Mouse (Mus musculus): ENCODE measurements at regions not wholly inside any gene's neighbourhood (a gene's known extent, or its start where the extent isn't known, plus 50 kb on each side); places are given as distances from the start of the nearest gene placed in this dataset.
A peak's percentile ranks its signal among the peaks of the same experiment; 100 is the strongest.

DNA sequence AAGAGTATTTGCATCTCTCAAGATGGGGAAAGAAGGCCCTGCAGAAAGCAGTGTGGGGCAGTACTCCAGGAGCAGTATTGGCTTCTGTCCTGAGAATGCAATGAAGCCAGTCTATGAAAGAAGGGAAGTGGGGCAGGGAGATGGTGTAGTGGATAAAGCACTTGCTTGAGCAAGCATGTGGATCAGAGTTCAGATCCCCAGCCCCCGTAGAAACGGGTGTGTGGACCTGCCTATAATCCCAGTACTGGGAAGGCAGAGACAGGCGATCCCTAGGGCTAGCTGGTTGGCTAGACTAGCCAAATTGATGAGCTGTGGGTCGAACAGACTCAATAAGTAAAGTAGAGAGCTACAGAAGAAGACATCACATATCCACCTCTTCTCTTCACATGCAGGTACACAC, 211.6 kb downstream of the Mex3b start:
- DNase-seq: no peak

DNA sequence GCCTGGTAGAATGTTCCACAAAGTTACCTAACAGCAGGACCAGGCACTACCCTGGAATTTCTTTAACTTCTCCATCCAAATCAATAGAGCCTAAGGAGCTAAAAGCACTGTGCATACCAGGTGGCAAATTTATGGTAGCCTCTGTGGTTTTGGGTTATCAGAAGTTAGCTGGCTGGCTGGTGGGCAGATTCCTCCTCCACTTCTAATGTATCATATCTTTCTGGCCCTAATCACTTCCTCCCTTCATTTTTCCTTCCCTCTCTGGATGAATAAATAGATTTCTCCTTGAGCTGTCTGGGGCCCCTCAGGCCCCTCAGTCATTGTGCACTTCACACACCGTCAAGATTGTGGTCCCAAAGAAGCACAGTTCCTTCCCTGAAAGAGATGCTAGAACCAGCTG, 212.7 kb downstream of the Mex3b start:
- DNase-seq: no peak

DNA sequence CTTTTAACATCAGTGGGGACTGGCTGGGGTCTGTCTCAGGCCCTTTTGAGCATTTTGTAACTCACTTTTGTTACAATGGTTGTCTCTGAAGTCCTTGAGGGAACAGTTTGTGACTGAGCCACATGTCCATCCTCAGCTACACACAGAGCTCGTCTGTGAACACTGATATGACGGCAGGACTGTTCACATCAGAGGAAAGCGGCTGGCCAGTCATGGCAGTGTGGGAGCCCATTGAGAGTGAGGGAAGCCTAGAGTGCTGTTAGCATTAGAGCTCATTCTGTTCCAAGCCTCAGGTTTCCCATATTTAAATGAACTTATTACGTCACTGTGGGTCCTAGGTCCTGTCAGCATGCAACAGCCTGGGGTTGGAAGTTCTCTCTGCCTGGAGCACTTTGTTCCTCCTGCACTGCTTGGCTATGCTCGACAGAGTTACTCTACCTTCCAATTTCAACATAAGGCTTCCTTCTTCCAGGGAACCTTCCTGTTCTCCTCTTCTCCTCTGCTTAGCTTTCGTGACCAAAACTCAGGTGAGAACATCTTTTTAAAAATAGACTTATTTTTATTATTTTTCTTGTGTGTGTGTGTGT, 217.5 kb downstream of the Mex3b start:
- no peak for DNase-seq

DNA sequence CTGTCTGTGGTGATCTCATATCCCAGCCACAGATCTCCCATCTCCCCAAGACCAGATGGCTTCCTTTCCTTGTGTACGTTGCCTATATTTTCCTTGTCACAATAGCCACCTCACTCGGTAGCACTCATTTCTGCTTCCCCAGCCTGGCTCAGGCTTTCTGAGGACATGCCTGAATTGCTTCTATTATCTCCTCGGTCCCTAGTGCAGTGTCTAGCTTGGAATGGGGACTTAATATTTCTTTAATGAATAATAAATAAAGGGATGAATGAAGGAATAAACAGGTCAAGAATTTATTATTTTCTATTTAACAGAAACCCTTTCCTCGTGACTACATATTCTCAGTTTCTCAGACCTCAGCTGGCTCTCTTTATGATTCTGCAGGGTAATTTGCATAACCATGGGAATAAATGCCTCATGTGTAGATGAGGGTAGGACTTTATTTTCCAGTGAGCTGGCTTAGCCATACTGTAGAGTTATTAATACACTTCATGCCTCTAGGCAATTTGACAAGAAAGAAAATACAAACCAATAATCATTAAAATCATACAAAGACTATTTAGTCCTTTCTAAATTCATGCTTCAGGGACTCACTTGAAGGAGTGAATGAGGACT, 218.5 kb downstream of the Mex3b start:
- no peak for DNase-seq

DNA sequence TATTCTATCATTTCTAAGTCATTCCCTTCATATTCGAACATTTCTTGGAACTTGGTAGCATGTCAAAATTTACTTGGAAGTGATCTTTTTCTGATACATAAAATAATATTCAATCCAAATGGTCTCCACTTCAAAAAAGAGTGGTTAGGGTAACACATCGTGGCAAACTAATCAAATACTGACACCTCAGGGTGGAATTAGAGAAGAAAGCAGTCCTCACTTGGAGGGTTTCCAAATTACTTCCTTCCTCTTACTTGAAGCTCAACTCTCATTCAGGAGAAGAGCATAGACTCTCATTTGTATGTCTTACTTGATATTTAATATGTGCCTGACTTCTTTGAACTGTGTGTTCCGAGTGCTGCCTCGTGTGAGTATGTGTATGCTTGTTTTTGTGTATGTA, 220.3 kb downstream of the Mex3b start:
- DNase-seq: no peak

DNA sequence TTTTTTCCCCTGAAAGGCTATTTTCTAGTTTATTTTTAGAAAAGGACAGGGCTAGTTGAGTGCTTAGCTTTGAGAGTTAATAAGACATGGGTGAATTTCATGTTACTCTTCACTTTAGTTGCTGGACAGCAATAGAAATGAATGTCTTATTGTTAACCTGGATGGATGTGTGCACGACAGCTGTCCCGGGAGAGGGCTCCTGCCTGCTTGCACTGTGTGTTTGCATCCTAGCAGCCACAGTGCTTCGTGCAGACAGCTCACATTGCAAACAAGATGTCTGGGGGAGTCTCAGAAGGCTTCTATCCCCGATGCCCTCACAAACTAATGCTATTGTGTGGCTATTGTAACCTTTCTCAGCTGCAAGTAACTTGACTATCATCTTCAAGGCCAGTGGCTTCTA, 221.0 kb downstream of the Mex3b start:
- DNase-seq: no peak

DNA sequence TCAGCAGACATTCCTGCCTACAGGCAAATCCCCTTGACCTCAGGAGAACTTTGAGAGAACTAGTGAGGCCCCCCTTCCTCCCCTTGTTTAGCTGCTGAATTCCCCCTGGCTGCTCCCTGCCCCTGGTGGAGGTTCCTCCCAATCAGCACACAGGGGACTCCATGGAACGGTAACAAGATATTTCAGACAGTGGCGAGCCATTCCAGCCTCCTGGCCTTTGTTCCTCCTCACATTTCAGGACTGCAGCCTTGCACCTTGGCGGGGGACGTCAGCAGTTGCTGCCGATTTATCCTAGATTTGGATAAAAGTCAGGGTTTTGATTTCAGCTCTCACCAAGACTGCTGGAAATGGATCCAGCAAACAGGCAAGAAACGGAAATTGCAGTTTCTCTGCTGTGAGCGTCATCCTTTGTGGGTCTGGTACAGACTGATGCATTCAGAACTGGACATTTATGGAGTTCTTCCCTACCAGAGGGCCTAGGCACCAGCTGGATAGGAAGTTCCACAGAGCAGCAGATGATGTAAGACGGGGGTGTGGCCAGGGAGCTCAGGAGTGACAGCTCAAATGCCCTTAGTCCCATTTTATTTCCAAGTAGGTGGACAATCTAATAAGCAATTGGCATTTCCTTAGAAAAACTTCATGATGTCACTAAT, 222.3 kb downstream of the Mex3b start:
- no peak for DNase-seq

DNA sequence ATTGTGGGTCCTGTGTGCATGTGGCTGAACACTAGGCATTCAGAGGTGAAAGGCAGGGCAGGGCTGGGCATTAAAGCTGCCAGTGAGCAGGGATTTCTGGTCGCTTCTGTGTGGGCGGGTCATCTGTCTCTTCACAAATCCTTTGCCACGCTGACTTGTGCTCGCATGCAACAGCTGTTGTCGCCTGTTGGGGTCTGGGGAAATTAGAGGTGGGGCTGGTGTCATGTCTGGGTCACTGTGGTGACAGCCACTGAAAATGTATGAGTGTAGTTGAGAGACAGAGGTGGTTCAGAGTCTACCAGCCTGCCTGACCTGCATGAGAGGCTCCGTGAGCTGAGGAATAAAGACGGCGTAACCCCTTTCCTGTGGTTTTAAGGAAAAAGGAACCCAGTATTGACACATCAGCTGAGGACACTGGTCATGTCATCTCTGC, 226.8 kb downstream of the Mex3b start:
- DNase-seq: no peak

DNA sequence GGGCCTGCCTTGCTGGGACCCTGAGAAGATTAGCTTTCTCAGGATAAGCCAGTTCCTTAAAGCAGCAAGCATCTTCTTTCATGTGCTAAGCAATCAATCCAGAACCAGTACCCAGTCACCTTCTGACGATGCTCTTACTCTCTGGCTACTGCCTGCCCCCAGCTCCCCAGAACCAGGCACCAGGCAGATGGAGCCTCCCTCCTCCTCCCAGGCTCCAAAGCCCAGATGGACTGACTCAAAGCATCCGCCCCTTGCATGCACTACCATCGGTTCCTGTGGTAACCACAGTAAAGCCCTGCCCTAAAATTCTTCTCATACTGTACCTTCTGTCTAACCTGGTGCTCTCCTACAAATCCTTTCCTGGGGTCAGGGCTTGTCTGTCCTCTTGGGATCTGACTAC, 227.8 kb downstream of the Mex3b start:
- peak; percentile 71 for DNase-seq

DNA sequence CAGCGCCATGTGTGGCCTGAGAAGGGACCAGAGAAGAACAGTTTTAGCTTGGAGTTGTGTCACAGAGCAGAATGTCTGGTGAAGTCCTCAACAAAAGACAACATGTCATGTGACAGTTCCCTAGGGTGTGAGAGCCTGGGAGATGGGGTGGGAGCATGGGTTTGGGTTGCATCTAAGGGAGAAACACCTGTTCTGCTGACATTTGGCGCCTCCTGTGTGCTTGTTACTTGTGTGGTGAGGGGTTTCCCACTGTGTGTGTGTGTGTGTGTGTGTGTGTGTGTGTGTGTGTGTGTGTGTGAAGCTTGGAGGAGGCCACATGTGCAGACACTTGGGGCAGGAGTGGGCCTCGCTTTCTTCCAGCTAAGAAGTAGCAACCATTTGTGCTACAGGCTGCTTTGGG, 228.5 kb downstream of the Mex3b start:
- no peak for DNase-seq

DNA sequence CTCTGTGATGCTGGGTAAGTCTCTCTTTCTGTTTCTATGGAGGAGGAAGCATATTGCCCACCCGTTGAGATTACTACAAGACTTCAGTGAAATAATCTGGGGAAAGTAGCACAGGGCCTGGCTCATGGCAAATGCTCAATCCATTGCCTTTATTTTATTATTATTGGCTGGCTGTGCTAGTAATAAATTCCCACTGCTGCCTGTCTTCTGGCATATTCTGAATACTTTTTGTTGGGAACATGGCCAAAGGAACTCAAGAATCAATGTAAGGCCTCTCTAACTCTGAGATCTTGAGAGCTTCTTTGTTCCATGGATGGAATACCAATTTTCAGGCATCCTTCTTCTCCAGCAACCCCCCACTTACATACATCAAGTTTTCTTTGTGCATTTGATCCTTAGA, 237.3 kb downstream of the Mex3b start:
- DNase-seq: no peak

DNA sequence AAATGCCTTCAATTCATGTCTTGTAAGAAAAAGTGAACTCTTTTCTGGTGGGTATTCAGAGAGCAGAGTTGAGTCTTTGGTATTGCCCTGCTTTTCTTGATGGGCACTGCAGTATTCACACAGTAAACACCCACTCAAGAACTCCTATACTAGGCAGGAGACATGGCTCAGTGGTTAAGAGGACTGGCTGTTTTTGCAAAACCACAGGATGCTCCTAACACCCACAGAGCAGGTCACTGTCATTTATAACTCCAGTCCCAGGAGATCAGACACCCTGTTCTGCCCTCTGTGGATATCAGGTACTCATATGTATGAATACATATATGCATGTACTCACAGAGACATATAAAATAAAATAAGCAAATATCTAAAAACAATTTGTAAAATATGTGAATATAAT, 238.5 kb downstream of the Mex3b start:
- no peak for DNase-seq

DNA sequence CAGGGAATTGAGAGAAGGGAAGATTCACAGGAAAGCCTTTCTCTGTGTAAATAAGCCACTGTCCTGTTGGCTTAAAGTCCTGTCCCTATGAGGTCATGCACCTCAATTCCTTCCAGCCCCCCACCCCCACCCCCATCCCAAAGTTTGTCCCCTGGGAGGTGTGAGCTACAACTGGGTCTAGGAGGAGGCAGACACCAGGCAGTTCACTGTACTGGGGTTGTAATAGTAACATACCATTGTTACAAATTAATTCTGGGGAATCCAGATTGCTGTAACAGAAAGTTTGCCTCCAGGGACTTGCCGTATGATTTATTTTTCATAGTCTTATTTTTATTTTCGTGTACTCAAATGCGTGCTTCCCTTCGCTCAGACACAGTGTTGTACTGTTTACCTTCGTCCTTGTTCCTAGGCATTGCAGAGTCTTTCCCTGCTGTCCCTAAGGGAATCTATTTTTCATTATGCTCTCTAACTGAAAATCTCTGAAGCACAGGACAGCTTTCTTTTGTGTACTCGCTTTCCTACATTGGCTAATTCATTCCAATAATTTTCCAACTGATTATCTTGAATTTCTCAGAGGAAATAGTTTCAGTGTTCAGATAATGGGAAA, 244.2 kb downstream of the Mex3b start:
- DNase-seq: no peak

DNA sequence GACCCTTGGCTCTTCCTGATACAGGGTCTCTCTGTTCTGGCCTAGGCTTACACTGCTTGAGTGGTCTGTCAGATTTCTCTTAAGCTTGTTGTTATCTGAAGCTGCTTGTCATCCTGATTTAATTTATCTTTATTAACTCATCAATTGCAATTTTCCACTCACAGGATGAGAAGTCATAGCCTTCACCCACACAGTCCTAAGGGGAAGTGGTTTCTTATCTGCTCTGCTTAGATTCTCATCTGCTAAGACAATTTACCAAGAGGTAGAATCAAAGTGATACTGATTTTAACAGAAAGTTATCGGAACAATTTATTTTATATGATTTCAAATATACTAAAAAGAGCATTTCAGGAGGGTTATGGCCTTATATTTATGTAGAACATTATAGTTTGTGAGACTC, 249.4 kb downstream of the Mex3b start:
- no peak for DNase-seq

DNA sequence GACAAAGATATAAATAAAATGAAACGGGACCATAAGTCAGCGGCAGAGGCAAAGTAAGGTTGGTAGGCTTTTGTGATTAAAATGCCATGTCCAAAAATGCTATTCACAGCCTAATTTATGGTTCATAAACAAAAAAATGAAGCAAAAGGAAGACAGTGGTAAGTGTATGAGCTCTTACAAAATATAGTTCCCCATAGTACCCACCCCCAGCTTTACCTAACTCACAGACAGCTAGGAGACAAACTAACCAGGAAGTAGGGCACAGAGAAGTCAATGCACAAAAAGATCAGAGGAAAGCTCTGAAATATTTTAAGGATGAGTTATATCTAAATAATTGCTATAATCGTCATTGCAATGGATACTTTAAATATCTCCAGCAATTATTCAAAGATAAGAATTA, 249.9 kb downstream of the Mex3b start:
- DNase-seq: no peak

DNA sequence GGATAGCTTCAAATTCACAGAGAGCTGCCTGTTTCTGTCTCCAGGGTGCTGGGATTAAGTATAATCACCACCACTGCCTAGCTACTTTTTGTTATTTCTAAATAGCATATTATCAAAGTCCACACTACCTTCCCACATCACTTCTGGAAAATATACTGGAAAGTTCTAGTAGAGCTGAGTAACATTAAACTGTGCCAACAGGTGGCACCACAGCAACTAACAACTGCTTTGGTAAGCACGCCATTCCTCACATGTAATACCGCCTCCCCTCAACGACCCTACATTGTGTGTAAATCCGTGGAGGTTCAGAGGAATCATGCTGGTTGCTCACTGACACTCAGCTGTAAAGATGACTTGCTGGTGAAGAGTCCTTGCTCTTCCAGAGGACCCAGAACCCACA, 259.1 kb downstream of the Mex3b start:
- no peak for DNase-seq

DNA sequence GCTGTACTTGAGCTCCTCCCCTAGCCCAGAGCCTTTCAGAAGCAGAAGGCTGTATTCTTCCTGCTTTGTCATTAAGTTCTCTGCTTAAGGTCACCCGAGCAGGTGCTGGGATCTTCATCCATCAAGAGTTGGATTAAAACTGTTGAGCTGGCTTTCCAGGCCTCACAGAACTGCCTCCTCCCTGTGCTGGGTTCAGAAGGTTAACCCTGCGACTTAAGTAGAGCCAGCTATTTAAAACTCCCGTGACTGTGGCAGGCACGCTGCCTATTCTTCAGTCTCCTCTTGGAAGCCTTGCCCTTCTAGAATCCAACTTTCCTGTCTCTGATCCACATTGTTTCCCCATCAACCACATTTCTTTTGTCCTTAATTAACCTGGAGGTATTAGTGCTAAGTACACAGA, 273.1 kb downstream of the Mex3b start:
- DNase-seq: no peak

DNA sequence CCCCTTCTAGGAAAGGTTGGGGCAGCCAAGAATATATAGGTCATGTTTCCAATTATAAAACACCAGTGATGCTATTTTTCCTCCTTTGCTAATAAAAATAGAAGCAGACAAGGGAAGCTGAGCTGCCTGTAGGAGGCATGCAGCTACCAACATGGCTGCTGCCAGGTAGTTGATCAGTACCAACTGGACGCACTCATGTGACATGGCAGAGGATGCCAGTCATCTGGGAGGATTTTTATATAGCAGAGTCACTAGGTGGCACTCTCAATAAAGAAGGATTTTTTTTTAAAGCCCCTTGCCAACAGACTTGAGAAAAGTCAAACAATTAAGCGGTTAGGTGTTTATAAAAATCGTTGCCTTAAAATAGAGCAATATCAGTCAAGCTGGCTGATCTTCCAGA, 273.5 kb downstream of the Mex3b start:
- no peak for DNase-seq

DNA sequence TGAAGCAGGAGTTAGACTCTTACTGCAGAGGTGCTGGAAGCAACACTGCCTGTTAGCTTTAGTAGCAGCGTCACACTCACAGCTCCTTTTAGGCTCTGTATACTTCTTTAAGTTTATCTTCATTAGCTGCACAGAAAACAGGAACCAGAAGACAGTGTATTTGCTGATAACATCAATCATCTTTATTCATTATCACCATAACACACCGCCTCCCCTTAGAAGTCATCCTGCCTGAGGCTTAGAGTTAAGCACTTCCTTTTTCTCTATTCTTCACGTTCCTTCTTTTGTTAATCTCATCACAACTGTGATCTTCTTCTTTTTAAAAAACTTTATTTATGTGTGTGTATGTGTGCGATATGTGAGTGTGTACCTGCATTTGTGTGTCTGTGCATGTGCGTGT, 276.9 kb downstream of the Mex3b start:
- no peak for DNase-seq

DNA sequence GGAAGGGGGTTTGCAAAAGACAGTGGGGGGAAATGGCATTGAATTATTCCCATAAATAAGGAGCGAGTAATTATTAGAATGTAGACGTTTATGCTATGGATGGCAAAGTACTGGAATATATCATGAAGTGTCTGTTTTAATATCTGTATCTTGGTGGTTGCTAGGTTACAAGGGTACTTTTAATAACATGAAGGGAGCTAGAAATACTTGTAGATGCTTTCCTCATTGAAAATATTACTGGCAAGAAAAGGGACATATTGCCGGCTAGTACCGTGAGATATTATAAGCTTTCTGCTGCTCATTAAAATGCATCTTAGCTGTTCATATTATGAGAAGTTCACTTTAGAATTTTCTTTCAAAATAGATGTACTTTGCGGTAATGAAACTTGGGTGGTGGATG, 278.4 kb downstream of the Mex3b start:
- no peak for DNase-seq

DNA sequence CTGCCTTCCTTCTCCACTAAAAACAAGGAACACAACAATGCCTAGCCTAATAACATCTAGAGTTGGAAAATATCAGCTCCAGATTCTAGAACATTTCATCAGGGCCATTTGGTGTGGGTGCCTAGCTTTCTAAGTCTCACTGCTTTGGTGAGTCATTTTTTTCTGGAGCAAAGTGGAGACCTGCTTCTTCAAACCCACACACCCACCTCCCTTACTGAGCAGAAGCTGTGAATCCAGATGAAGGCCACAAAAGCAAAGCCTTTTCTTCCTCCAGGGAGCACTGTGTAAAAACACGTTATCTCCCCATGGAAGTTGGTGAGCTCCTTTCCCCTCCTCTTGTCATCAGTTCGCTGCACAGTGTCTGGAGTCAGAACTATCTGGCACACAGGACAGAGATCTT, 294.1 kb downstream of the Mex3b start:
- no peak for DNase-seq

DNA sequence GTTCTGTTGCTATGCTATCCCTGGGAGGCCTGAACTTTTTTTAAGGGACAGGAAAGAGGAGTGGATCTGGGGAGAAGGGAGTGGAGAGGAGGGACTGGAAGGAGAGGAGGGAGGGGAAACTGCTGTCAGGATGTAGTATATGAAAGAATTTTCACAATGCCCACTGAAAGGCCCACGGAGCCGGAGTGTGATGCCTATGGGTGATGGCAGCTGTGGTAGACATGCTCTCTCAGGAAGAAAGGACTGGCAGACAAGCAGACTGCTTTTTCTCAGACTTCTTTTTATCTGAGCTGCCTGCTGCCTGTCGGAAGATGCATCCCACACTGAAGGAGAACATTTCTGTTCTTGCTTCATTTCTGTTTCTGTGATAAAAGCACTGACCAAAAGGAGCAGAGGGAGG, 295.7 kb downstream of the Mex3b start:
- no peak for DNase-seq

DNA sequence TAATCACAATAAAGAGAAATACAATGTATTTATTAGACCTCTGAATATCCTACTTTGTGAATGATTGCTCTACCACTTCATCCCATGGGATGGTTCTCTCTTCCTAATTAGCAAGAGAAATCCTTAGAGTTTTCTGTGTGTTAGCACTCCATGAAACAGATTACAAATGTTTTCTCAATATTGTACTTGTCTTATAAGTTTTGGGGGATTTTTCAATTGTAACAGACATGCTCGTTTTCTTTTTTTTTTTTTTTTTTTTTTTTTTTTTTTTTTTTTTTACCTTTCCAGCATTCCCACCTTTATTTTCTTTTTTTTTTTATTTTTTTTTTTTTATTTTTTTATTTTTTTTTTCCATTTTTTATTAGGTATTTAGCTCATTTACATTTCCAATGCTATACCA, 312.3 kb downstream of the Mex3b start:
- DNase-seq: no peak

DNA sequence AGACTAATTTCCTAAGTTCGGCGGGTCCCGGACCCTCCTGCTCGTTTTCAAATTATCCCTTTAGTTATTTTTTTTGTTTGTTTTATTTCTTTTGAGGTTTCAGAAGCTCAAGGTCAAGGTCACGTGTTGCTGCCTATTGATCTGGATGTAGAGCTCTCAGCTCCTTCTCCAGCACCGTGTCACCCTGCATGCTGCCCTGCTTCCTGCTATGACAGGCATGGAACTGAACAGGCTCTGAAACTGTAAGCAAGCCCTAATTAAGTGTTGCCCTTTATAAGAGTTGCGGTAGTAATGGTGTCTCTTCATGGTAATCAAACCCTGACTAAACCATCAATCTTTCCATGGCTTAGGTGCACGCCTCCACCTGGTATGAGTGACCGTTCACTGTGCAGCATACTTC, 319.2 kb downstream of the Mex3b start:
- no peak for DNase-seq
